Mouse (Mus musculus) spleen, adult 2 months (tissue): Measurements from ENCODE around the gene St6galnac3.

Source experiments
- CTCF ChIP-seq: fragments of 200-500 bp; IDR thresholded peaks from 2 replicates; pipeline ENCODE4 v1.5.1; 2011; ENCODE audit warnings: mild to moderate bottlenecking, inconsistent platforms; ENCODE audit not compliant: insufficient read depth, insufficient read length, insufficient replicate concordance; ENCODE audit errors: extremely low read depth
- POLR2A ChIP-seq: fragments of 200-500 bp; IDR thresholded peaks from 2 replicates; pipeline ENCODE4 v1.6.1; 2011; ENCODE audit warnings: low read depth, low read length, inconsistent platforms

DNA sequence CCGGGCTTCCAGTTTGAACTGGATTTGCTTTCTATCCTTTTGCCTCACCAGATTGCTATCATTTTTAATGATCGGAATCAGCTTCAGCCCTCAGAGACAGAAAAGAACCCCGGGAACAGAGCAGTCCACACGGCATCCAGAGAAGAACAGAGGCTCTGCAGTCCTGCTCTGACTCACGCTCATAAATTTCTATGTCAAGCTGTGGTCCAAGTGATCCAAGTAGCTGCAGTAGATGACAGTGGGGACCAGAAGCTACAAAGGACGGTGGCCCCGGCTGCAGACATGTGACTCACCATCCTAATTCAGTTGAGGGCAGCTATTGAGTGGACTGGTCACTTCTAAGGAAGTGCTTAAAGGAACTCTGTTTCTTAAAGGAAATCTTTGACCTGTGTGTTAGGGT lies 45.6 kb upstream of the St6galnac3 start:
- TF ChIP-seq POLR2A (no peak), CTCF (no peak)
